Mouse (Mus musculus) embryonic fibroblast, embryonic 13.5 days (primary cell): ENCODE data around the gene Radil.

Experiments
- CTCF ChIP-seq: IDR thresholded peaks from 2 replicates; pipeline ENCODE4 v1.5.1; 2011; ENCODE audit warnings: mild to moderate bottlenecking, control low read depth, low read length, moderate library complexity, borderline replicate concordance; ENCODE audit not compliant: insufficient read depth
- POLR2A ChIP-seq: IDR thresholded peaks from 2 replicates; pipeline ENCODE4 v1.6.1; 2011; ENCODE audit warnings: low read depth, mild to moderate bottlenecking, control low read depth, low read length, moderate library complexity

- TF ChIP-seq CTCF (no peak), POLR2A (no peak)
Observed at GRCm38 (mm10) chr5:142462641-142462948, 88.3 kb downstream of the Radil start.
